Mouse (Mus musculus) liver, embryonic 16.5 days (tissue): ENCODE measurements at regions not wholly inside any gene's neighbourhood (a gene's known extent, or its start where the extent isn't known, plus 50 kb on each side); places are given as distances from the start of the nearest gene placed in this dataset.

ENCODE experiments used
- ATAC-seq: fragments of 200-750 bp; cut with Nextera tagmentation; 2 replicates; pipeline ENCODE4 v1.8.0; 2017; ENCODE audit warnings: low read depth, mild to moderate bottlenecking, moderate number of reproducible peaks, moderate library complexity
- H3K27ac ChIP-seq: fragments of 300-500 bp; sonication (generic); 2 replicates; pipeline ENCODE4 v1.5.1; 2014; ENCODE audit warnings: mild to moderate bottlenecking, low read length
- H3K27me3 ChIP-seq: fragments of 300-500 bp; sonication (generic); 2 replicates; pipeline ENCODE4 v1.6.1; 2014; ENCODE audit warnings: low read depth, low read length, mixed read lengths; ENCODE audit not compliant: control insufficient read depth, insufficient read depth
- H3K36me3 ChIP-seq: fragments of 300-500 bp; sonication (generic); 2 replicates; pipeline ENCODE4 v1.6.1; 2014; ENCODE audit warnings: mild to moderate bottlenecking; ENCODE audit not compliant: control insufficient read depth, insufficient read depth
- H3K4me1 ChIP-seq: fragments of 300-500 bp; sonication (generic); 2 replicates; pipeline ENCODE4 v1.6.1; 2014; ENCODE audit warnings: low read depth, low read length, mixed read lengths; ENCODE audit not compliant: control insufficient read depth
- H3K4me2 ChIP-seq: fragments of 300-500 bp; sonication (generic); 2 replicates; pipeline ENCODE4 v1.6.1; 2014; ENCODE audit warnings: low read depth, low read length, mixed read lengths
- H3K4me3 ChIP-seq: fragments of 300-500 bp; sonication (generic); 2 replicates; pipeline ENCODE4 v1.5.1; 2014; ENCODE audit warnings: low read depth, mild to moderate bottlenecking, low read length
- H3K9ac ChIP-seq: fragments of 300-500 bp; sonication (generic); 2 replicates; pipeline ENCODE4 v1.6.1; 2014; ENCODE audit warnings: low read depth, low read length
- H3K9me3 ChIP-seq: fragments of 300-500 bp; sonication (generic); replicated peaks from 2 replicates; pipeline ENCODE4 v1.6.1; 2016; ENCODE audit warnings: low read length; ENCODE audit not compliant: control insufficient read depth
- WGBS: fragments of 180-500 bp; shearing (Covaris S2); extraction: QIAGEN DNeasy Blood & Tissue Kit; methylation state at CpG from one replicate; pipeline ENCODE4 v1.1.7; 2014; ENCODE audit not compliant: insufficient replicate concordance; 5-methylcytosine and 5-hydroxymethylcytosine counted together

DNA sequence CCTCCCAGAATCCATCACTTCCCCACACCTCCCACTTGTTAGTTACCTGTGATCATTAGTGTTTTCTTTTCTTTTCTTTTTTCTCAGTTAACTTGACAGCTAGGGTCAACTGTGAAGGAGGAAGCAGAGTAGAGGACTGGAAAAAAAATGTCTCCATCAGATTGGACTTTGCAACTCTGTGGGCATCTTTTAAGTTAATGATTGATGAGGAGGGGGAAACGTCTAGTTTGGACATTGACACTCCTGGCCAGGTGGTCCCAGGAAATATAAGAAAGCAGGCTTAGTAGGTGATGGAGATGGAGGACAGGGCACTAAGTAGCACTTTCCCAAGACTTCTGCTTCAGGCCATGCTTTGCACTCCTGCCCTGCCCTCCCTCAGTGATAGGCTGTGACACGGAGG lies 272.2 kb downstream of the Kcnrg start:
- no peaks in the 10 kb centered on the region for H3K9me3 ChIP-seq
- no peaks in the 10 kb centered on the region for H3K36me3 ChIP-seq
- no peak overlapping the region for H3K9ac ChIP-seq
- no peak overlapping the region for H3K4me2 ChIP-seq
- no peak for ATAC-seq
- 27% methylated on average over 2 of the region's 2 CpGs for WGBS
- H3K4me3 ChIP-seq: no peak overlapping the region
- H3K4me1 ChIP-seq: no peaks in the 10 kb centered on the region
- H3K27me3 ChIP-seq: no peaks in the 10 kb centered on the region
- H3K27ac ChIP-seq: no peak overlapping the region

DNA sequence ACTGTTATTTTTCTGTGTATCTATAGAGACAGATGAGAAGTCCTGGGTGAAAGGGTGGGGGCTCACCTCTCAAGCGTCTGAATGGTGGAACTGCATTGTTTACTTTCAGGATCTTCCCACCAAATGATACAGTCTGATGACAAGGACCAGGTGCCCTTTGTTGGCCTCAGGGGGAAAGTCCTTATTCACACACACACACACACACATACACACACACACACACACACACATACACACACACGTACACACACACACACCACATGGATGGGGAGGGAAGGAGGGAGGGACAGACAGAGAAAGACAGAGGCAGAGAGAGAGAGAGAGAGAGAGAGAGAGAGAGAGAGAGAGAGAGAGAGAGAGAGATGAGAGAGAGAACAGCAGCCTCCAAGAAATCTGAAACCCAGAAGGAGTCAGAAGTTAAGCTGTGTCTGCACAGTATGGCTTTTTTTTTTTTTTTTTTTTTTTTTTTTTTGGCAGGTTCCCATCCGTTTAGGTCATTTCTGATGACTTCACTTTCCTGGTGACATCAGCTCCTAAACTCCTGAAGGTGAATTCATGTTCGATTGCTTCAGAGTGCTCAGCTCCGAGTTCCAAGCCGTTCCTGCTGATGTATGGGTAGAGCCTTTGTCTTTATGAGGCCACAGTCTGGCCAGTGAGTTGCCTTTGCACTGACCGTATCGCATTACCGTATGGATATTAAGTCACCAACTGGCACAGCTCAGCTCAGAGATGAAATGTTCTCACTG lies 273.4 kb downstream of the Kcnrg start:
- ATAC-seq: no peak
- H3K36me3 ChIP-seq: no peaks in the 10 kb centered on the region
- no peak overlapping the region for H3K27ac ChIP-seq
- no peak overlapping the region for H3K4me3 ChIP-seq
- no peak overlapping the region for H3K9ac ChIP-seq
- no peak overlapping the region for H3K4me2 ChIP-seq
- H3K4me1 ChIP-seq: no peaks in the 10 kb centered on the region
- H3K27me3 ChIP-seq: no peaks in the 10 kb centered on the region
- H3K9me3 ChIP-seq: no peaks in the 10 kb centered on the region
- 57% methylated on average over 9 of the region's 9 CpGs for WGBS

DNA sequence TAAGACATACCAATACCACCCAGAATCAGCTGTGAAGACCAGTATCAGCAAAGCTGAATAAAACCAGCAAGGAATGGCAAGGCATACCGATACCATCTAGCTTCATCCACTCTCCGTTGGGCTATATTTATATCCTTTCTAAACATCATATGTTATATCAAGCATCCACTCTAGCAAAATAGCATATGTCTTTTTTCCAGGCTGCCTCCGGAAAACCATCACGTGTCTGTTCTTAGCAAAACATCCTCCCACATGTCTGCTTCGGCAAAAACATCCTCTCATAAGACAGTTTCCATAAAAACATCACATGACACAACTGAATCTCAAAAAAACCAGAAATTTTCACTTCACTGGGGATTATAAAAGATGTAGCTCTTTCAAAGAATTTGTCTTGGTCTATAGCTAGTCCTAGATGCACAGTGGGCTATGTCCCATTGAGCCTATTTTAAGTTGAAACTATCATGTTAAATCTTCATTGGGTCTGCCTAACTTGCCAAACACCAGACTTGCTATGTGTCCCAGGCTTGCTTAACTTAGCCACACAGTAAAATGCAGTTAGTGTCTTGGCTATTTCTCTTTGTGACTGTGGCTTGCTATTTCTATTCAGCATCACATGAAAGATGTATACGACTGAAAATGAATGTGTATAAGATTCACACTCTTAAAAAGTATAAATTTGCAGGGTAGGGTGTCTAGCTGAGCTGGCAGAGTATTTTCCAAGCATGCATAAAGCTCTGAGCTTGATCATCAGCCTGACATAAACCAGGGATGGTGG lies 278.2 kb downstream of the Kcnrg start:
- Histone ChIP-seq H3K4me3 (no peak overlapping the region), H3K36me3 (no peaks in the 10 kb centered on the region), H3K4me2 (no peak overlapping the region), H3K4me1 (no peaks in the 10 kb centered on the region), H3K9ac (no peak overlapping the region), H3K27ac (no peak overlapping the region), H3K9me3 (no peaks in the 10 kb centered on the region), H3K27me3 (no peaks in the 10 kb centered on the region)
- ATAC-seq: no peak
- WGBS: 72% methylated on average over 6 of the region's 6 CpGs

DNA sequence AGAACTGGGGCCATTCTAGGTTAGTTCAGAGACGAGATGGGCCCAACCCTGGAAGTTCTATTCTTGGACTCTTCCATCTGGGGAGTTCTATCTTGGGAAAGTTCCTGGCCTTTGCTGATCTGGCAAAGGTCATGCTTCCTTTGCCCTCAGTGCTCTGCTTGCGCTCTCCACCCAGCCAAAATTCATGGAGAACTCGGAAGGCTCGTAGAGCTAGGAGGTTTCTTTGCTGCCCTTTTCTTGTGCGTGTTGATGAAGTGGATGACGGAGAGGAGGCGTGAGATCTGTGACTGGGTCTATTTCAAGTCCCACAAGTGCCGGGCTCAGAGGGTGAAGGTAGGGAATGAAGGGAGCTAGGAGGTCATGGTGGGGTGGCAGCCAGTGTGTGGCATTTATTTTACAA lies 282.4 kb downstream of the Kcnrg start:
- Histone ChIP-seq H3K4me2 (no peak overlapping the region), H3K27ac (no peak overlapping the region), H3K9me3 (no peaks in the 10 kb centered on the region), H3K4me3 (no peak overlapping the region), H3K4me1 (no peaks in the 10 kb centered on the region), H3K9ac (no peak overlapping the region), H3K36me3 (no peaks in the 10 kb centered on the region), H3K27me3 (no peaks in the 10 kb centered on the region)
- ATAC-seq: no peak
- WGBS: 74% methylated on average over 8 of the region's 8 CpGs

DNA sequence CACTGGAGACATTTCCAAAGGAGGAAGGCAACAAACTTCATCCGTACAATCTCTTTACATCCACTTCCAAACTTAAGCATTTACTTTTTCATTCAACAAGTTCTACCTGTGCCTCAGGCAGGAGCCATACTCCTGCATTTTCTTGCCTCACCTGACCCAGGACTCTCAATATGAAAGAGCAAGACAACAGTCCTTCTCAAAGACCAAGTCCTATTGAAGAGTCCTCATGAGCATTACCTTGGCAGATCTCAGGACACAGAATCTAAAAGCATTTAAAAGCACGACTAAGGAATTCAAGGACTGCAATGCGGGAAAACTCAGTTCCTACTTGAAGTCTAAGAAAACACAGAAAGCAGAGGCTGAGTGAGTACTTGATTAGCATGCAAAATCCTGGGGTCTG lies 286.5 kb downstream of the Kcnrg start:
- H3K4me2 ChIP-seq: no peak overlapping the region
- H3K27me3 ChIP-seq: no peaks in the 10 kb centered on the region
- H3K9me3 ChIP-seq: no peaks in the 10 kb centered on the region
- no peak for ATAC-seq
- H3K4me1 ChIP-seq: no peaks in the 10 kb centered on the region
- no peak overlapping the region for H3K4me3 ChIP-seq
- H3K36me3 ChIP-seq: no peaks in the 10 kb centered on the region
- no peak overlapping the region for H3K9ac ChIP-seq
- 57% methylated on average over 3 of the region's 3 CpGs for WGBS
- no peak overlapping the region for H3K27ac ChIP-seq

DNA sequence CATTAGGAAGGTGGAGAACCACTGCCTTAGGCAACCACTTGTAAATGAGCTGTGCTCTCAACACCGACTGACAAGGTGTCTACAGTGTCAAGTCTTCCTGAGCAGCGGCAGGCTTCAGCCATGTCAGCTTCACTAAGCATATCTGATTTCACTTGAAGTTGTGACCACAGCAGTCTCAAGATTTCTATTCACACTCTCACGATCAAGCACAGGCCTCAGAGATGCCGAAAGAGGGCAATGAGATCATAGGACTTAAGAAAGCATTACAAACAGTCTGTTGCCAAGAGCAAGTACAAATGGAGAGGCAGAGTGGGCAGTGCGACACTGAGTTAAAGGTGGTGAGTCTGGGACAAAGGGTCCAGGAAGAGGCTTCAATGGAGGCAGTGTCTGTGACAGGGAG lies 289.6 kb downstream of the Kcnrg start:
- H3K27ac ChIP-seq: no peak overlapping the region

DNA sequence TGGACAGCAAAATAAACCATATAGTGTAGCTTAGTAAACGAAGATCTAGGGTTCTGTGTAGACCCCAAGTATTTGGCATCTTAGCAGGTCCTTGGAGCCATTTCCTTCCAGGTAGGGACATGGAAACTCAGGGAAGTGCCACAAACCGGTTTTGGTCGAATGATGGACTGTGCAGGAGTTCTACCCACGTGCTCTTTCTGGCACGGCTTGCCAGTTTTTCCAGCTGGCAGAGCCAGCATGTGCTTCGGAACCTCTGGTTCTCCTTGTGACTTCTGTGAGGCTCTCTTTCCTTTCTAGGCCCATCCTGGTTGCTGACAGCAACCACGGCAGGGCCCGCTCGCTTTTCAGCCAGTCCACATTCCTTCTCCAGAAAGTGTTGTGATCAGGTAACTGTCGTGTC lies 291.4 kb downstream of the Kcnrg start:
- H3K4me2 ChIP-seq: no peak overlapping the region
- H3K9ac ChIP-seq: no peak overlapping the region
- no peaks in the 10 kb centered on the region for H3K4me1 ChIP-seq
- H3K27me3 ChIP-seq: no peaks in the 10 kb centered on the region
- ATAC-seq: no peak
- no peaks in the 10 kb centered on the region for H3K9me3 ChIP-seq
- H3K4me3 ChIP-seq: no peak overlapping the region
- H3K27ac ChIP-seq: no peak overlapping the region
- 74% methylated on average over 10 of the region's 10 CpGs for WGBS
- H3K36me3 ChIP-seq: no peaks in the 10 kb centered on the region

More for the DNA sequence above, 289.6 kb downstream of the Kcnrg start:
- H3K4me3 ChIP-seq: no peak overlapping the region
- H3K4me2 ChIP-seq: no peak overlapping the region
- no peak overlapping the region for H3K9ac ChIP-seq
- no peaks in the 10 kb centered on the region for H3K4me1 ChIP-seq
- 64% methylated on average over 5 of the region's 5 CpGs for WGBS
- ATAC-seq: no peak
- no peaks in the 10 kb centered on the region for H3K27me3 ChIP-seq
- H3K36me3 ChIP-seq: no peaks in the 10 kb centered on the region
- H3K9me3 ChIP-seq: no peaks in the 10 kb centered on the region

DNA sequence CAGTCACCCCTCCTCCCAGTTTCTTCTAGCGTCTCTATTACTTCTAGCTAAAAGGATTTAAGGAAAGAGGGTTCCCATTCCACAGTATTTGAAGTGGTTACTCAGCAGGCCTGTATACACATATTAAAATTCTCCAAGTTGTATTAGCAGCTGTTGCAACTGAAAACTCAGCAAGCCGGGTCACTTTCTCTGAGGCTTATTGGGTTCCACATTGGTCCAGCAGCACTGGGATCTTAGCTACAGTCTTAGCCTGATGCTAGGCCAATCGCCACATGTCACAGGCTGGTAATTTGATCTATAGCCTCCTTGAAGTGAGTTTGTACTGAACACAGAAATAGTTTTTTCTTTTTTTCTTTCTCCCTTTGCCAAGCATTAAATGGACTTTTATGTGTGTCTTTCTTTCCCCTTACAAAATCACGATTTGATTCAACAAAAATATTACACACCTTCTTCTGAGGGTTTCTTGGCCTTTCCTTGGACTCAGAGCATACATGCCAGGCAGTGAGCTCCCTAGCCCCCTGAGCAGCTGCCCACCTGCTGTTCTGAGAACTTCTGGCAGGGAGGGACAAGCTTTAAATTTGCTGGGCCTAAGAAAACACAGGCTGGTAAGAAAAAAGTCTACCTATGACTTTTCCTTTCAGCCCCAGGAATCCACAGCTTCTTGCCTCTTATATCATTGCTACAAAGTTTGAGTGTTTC lies 297.3 kb downstream of the Kcnrg start:
- H3K4me2 ChIP-seq: no peak overlapping the region
- WGBS: 68% methylated on average over 4 of the region's 4 CpGs
- no peaks in the 10 kb centered on the region for H3K36me3 ChIP-seq
- ATAC-seq: no peak
- H3K4me1 ChIP-seq: no peaks in the 10 kb centered on the region
- no peaks in the 10 kb centered on the region for H3K27me3 ChIP-seq
- H3K9me3 ChIP-seq: no peaks in the 10 kb centered on the region
- no peak overlapping the region for H3K27ac ChIP-seq
- no peak overlapping the region for H3K9ac ChIP-seq
- H3K4me3 ChIP-seq: no peak overlapping the region

DNA sequence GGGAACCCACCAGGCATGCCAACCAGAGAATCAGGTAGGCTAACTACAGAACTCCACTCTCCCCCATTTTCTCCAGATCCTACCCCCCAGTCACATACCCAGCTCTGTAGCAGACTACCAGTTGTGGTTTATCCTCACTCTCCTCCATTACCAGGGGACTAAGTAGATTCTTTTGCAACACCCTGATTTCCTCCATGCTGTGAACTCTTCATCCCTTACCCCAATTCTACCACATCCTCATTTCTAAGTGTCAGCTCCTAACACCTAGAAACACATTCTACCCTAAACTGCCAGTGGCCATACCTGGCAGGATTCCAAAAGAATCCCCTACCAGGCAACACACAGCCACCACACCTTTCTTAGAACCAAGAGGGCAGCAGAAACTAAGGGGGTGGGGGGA lies 310.9 kb downstream of the Kcnrg start:
- Histone ChIP-seq H3K4me2 (no peak overlapping the region), H3K9ac (no peak overlapping the region), H3K27me3 (no peaks in the 10 kb centered on the region), H3K9me3 (no peaks in the 10 kb centered on the region), H3K4me1 (no peaks in the 10 kb centered on the region), H3K4me3 (no peak overlapping the region), H3K36me3 (no peaks in the 10 kb centered on the region), H3K27ac (no peak overlapping the region)
- ATAC-seq: no peak
